Mouse (Mus musculus) cerebellum, postnatal 25 days (tissue): ENCODE data around the gene Dxo.

Experiments
- DNase-seq, 2 experiments: peaks; one replicate each; pipeline ENCODE4 v3.0.0; 2021; ENCODE audit warnings: mixed read lengths in 2 of 2

Gene Dxo

GRCm38 (mm10) chr17:34881683-34882310 is 45.0 kb downstream of the Dxo start, which contains the start of gene Gm20547:
Gm20547 (minus strand) TSS chr17:34882042.
- no peak for DNase-seq

- DNase-seq: no peak
These were observed 46.5 kb downstream of the Dxo start for GRCm38 (mm10) chr17:34883332-34883731.

- DNase-seq: no peak
These were observed 47.9 kb downstream of the Dxo start for GRCm38 (mm10) chr17:34884704-34885103.

GRCm38 (mm10) chr17:34885615-34886014 is 48.8 kb downstream of the Dxo start:
- DNase-seq: no peak

- no peak for DNase-seq
These were observed 51.1 kb downstream of the Dxo start for GRCm38 (mm10) chr17:34887942-34888341.
